Mouse (Mus musculus) kidney, adult 8-10 months (tissue): ENCODE results near the gene Gm43064.
"Not testable (repeated sequence)": the region's sequence is repeated elsewhere in the genome, so short reads cannot be mapped to it uniquely, and the experiment has no call there.

ENCODE experiments used
- DNase-seq, 2 experiments: peaks; one replicate each; pipeline ENCODE4 v3.0.0; 2022

The Gm43064 gene

GRCm38 (mm10) chr3:103801631-103802531 lies 7.5 kb upstream of the Gm43064 start:
- DNase-seq, result peak; percentile 88 to 92

DNA sequence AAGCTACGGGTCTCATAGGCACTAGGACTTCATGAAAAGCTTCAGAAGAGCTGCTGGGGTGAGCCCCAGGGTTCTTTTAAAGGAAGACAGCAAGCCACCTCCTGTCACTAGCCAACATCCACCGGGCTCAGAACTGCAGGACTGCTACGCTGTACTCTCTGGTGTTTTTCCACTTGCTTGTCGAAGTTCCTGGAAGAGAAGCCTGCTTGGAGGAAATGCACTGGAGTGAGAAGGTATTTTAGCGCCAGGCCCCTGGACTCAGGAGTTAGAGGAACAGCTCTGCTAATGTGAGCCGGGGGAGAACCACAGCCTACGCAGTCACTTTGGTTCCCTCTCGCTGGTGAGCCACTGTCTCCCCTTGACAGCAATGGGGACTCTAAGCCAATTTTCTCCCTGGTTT lies 6.5 kb upstream of the Gm43064 start:
- peak; percentile 55 to 62 for DNase-seq

- no peak for DNase-seq
Observed at GRCm38 (mm10) chr3:103805671-103806070, 3.7 kb upstream of the Gm43064 start.

DNA sequence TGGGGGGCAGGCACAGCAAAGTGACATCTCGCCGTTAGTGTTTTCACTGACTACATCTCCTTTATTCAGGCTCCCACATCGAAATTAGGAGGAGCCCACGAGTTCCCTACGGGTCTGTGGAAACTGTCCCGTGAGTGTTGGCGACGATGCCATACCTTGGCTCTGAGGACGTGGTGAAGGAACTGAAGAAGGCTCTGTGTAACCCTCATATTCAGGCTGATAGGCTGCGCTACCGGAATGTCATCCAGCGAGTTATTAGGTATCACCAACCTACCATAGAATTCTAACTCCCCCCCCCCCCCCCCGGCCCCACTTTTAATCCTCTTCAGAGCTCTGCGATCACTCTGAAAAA lies 402 bp downstream of the Gm43064 start:
- DNase-seq, result no peak

- no peak for DNase-seq
Observed at GRCm38 (mm10) chr3:103810967-103811366, 1.6 kb downstream of the Gm43064 start.

- DNase-seq, result no peak
Observed at GRCm38 (mm10) chr3:103827548-103827947, 18.2 kb downstream of the Gm43064 start.

DNA sequence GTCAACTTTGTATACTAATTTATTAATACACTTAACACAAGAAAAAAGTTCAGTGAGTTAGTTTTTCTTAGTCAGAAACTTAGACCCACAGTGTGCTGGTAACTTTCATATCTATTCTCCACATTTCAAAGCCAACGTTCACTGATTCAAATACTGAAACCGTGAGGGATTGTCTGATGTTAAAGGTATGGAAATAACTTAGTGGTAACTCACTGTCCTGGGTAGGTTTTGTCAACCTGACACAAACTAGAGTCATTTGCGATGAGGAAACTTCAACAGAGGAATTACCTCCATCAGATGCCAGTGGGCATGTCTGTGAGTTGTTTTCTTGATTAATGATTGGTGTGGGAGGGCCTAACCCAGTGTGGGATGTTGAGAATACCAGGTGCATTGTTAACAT lies 19.7 kb downstream of the Gm43064 start:
- DNase-seq, result no peak

GRCm38 (mm10) chr3:103830681-103831080 lies 21.3 kb downstream of the Gm43064 start:
- not testable (repeated sequence) for DNase-seq

- DNase-seq, result no peak
Observed at GRCm38 (mm10) chr3:103831146-103831545, 21.8 kb downstream of the Gm43064 start.

- no peak for DNase-seq
Observed at GRCm38 (mm10) chr3:103832426-103832825, 23.1 kb downstream of the Gm43064 start, which contains the start of gene Bcl2l15. TSS of gene Bcl2l15 (plus strand) at chr3:103832601.

DNA sequence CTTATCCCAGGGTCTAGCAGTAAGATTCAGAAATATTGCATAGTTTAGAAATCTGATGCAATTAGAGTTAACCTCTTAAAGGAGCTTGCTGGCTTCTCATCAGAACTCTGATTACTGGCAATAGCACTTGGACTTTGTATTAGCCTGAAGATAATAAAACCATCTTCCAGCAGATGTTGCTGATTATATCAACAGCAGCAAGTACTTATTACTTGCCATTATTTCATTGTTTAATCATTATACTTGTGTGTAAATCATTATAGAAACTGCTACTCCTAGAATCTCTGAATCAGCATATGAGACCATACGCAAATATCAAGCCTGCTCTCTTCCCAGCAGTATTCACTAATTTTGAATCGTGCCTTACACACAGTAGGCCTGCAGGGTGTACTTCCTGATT lies 24.6 kb downstream of the Gm43064 start:
- DNase-seq, result no peak

DNA sequence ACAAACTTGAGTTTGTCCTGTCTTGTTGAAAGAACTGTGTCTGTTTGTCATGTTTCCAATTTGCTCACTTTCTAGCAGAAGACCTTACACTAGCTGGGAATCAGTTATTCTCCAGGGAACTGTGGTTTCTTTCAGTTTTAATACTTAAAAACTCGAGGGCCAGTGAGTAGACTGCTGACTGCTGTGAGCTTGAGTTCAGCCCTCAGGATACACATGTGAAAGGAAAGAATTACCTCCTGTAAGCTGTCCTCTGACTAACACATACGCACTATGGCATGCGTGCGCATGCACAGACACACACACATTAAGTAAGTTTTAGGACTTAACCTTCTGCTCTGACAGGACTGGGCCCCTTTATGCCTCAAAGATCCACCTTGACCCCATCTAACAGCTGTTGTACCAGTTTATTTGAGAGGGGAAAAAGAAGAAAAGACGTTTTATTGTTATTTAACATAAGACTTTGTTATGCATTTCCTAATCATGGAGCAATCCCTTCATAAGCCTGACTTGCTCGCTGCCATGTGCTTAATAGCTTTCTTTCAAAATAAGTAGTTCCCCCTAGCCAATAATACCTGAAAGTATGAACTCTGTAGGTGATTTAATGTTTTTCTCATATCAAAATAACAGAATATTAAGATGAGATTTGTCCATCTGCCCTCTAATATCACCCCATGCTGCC lies 26.0 kb downstream of the Gm43064 start:
- DNase-seq, result no peak

DNA sequence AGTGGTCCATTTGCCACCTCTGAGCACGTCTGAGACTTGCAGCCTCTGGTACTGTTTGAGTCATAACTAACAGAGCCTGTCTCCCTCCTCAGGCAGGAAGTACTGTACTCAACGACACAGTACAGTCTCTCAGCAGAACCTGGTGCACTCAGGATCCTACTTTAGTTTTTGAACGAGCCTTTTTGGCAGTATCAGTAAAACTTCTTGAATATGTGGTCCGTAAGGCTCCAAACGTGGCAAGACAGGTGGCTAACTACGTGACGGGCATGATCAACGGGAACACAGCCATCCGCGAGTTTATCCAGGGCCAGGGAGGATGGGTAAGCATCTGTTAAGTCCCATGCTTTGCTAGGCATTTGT lies 26.6 kb downstream of the Gm43064 start:
- no peak for DNase-seq

GRCm38 (mm10) chr3:103836453-103836852 lies 27.1 kb downstream of the Gm43064 start:
- DNase-seq, result no peak

DNA sequence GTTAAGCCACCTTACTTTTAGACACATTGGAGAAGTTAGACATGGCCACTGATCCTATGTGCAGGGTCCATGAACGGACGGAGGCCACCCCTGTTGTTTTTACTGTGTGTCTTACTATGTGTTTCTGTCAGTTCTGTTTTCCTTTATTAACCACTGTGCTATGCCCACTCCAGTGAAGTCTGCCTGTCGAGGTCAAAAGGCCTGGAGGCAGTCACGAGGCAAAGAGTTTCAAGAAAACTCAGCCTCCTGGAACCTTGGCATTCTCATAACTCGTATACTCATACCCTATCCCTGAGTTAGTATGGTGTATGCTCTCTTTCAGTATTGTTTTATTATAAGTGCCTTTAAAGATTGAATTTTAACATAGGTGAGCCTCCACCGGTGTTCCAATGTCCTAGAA lies 30.3 kb downstream of the Gm43064 start:
- DNase-seq, result peak; percentile 41 to 52

DNA sequence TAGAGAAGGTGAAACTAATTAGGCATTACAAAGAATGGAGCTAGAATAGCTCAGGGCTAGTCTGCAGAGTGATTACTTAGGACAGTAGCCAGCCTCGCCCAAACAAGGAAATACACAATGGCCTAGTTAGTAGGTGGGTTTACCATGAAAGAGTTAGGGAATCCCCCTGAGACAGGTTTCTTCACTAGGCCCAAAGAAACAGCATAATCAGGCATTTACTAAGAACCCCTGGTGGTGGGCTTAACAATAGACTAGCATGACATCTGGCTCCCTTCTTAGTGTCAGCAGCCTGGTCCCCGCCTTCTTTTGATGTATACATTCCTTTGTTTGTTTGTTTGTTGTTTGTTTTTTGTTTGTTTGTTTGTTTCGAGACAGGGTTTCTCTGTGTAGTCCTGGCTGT lies 30.8 kb downstream of the Gm43064 start:
- peak in 1 of 2 experiments; percentile 15 for DNase-seq

DNA sequence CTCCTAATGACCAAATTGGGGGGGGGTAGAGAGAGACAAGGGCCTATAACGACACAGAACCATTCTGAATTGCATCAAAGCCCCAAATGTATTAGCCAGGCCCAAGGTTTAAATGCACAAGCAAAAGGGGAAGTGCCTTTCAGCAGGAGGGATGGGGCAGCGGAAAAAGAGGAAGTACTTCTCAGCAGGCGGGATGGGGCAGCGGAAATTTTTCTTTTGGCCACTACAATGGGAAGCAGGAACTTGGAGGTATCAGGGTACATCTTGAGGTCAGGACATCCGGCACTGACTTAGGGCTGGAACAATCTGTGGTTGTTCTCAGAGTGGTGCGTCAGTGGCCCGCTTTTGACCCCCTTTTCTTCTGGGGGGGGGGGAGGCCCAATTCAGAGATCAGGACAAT lies 31.6 kb downstream of the Gm43064 start:
- not testable (repeated sequence) for DNase-seq

DNA sequence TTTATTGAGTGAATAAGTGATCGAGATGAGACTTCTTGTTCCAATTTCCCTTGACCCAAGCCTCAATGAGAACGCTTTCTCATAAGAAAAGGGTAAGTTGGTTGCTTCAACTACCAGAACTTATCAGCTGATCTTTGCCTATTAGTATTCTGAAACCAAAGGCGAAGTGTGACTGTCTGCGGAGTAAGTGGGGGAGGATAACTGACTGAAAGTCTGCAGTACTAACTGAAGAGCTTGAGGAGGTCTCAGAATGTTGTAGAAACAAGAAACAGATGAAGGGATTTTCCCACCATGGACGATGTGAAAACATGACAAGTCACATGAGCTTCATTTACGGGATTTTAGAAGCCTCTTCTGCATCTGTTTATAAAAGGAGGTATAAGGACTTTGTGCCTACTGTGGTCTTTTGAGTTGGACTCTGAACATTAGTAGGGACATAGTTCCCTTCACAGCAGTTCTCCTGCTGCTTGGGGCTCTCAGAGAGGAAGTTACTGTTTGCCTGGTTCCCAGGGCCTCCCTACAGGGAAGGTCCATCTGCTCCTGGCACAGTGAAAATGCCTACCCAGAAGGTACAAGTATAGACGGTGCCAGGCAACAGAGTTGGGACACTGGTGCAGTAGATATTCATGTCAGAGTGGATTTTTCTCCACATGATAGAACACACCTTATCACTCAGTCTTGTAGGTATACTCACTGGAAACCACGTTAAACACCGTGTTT lies 41.4 kb downstream of the Gm43064 start:
- DNase-seq, result peak; percentile 53 to 67

DNA sequence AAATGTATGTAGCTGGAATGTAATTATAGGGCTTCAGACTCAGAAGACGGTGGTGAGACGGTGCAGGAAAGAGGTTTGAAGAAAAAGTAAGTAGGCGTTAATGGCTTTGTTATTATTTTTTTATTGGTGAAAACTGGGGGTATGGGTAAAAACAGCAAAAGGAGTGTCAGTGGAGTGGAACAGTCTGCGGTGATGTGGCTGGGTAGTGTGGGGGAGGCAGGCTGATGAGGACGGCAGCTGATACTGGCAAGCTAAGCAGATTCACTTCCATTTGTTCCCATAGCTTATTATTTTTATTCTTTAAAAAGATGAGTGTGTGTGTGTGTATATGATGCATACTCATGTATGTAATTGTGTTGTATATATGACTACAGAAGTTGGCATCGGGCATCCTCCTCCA lies 42.1 kb downstream of the Gm43064 start:
- no peak for DNase-seq

DNA sequence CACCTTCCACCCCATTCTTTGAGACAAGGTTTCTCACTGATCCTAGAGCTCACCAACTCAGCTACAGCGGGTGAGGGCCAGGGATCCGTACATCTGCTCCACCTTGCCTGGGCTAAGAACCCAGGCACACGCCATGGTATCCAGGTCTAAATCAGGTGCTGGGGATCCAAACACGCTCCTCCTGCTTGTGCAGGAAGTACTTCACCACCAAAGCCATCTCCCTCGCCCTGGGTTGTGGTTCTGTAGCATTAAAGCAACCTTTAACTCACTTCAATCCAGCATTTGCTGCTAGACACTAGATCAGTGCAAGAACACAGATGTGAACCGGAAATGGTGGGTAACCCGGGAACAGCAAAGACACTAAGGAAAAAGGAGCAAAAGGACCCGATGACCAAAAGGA lies 42.5 kb downstream of the Gm43064 start:
- DNase-seq, result no peak

DNA sequence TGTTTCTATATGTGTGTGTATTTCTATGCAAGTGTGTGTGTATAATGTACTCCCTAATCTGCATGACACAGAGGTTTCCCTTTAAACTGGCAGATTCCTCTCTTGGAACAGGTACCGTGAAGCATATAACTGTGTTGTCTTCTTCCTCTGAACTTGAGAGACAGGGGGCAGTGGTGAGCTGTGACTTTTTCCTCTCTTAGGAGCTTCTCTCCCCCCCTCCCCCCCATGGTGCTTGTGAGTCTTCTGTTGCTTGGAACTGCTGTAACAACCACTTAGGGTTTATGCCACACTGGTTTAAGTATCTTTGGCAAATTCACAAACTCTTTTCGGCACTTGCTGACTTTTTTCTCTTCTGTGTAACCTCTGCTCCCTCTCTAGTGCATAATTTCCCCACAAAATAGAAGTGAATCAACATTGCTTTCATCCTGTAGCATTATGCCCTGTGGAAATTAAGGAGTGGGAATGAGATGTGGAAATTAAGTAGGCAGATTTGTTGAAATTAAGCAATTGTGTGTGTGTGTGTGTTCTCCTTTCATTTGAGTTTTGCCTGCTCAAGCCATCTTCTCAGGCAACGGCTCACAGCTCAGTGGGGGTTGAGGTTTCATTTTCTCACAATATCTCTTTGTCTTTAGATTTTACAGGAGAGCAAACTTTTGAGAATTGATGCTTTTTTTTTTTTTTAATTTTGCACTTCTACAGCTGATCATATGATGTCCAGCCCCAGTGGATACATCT lies 43.4 kb downstream of the Gm43064 start:
- peak; percentile 55 to 76 for DNase-seq

DNA sequence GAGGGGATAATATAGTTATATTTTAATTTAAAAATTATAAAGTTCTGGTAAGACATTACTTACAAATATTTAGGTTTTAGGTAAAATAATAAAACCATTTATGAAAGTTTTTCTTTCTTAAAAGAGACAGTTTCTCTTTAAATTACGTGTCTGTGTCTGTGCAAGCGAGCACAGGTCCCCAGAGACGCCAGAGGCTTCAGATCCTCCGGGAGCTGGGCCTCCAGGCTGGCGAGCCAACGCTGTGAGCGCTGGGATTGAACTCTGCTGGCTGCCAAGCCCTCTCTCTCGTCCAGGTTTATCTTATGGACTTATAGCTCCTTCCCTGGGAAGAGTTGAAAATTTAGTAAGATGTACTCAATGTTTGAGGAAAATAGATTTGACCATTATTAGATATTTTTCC lies 44.4 kb downstream of the Gm43064 start:
- DNase-seq, result no peak
